Mouse (Mus musculus) brain, embryonic 14.5 days (tissue): ENCODE results near the gene Esrrg.

Source experiments
- CTCF ChIP-seq: fragments of 200-500 bp; IDR thresholded peaks from 2 replicates; pipeline ENCODE4 v1.5.1; 2012; ENCODE audit warnings: inconsistent platforms, mild to moderate bottlenecking, moderate library complexity, borderline replicate concordance; ENCODE audit not compliant: insufficient read depth, insufficient read length; ENCODE audit errors: extremely low read depth
- POLR2A ChIP-seq: fragments of 200-500 bp; IDR thresholded peaks from 2 replicates; pipeline ENCODE4 v1.6.1; 2012; ENCODE audit warnings: mild to moderate bottlenecking, inconsistent platforms, borderline replicate concordance; ENCODE audit not compliant: poor library complexity, insufficient read depth, insufficient read length, severe bottlenecking; ENCODE audit errors: extremely low read depth

GRCm38 (mm10) chr1:187805001-187805400 is 196.4 kb downstream of the Esrrg start:
- no peak for TF ChIP-seq CTCF
- no peak for TF ChIP-seq POLR2A
